Mouse (Mus musculus): ENCODE measurements around the gene Tmem252.

GRCm38 (mm10) chr19:24724362-24724761 lies 50.6 kb downstream of the Tmem252 start:
- TF ChIP-seq CHD2 (IDR thresholded peaks at IDR 0.05; ENCODE audit: low read depth, low read length) (no peak), HCFC1 (IDR thresholded peaks at IDR 0.05; ENCODE audit: borderline replicate concordance, insufficient read depth, low read length) (no peak), ZC3H11A (IDR thresholded peaks at IDR 0.05; ENCODE audit: borderline replicate concordance, low read depth, low read length) (no peak), ZNF384 (IDR thresholded peaks at IDR 0.05; ENCODE audit: low read depth, low read length) (no peak)

Measured in ES-E14 (cell line).